Mouse (Mus musculus): ENCODE results near the gene Kras.

Kras gene

GRCm38 (mm10) chr6:145250185-145250791 is at the start of gene Kras:
Kras (minus strand) TSS chr6:145250239.
- peak; percentile 97 for DNase-seq

- no peak for DNase-seq
Observed at GRCm38 (mm10) chr6:145297626-145298025, 47.6 kb upstream of the Kras start.

GRCm38 (mm10) chr6:145296979-145297378 is 46.9 kb upstream of the Kras start:
- DNase-seq: no peak

GRCm38 (mm10) chr6:145295171-145295570 is 45.1 kb upstream of the Kras start:
- DNase-seq: no peak

DNA sequence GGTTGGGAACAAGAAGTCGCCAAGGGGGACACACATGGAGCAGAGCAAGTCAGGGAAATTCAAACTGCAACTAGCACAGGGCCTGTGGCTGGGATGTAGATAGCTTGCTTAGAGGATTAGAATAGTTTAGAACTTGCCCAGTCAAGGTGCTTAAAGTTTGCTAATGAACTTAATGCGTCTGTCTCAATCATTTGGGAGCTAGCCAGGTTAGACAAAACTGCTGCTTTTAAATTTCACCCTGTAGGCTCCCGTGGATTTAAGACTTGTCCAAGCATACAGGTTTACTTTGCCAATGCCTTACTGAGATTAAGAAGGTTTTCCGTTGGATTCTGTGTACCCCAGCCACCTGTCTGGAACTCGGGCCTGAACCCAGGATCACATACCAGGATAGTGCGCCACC is 43.1 kb upstream of the Kras start:
- no peak for DNase-seq

DNA sequence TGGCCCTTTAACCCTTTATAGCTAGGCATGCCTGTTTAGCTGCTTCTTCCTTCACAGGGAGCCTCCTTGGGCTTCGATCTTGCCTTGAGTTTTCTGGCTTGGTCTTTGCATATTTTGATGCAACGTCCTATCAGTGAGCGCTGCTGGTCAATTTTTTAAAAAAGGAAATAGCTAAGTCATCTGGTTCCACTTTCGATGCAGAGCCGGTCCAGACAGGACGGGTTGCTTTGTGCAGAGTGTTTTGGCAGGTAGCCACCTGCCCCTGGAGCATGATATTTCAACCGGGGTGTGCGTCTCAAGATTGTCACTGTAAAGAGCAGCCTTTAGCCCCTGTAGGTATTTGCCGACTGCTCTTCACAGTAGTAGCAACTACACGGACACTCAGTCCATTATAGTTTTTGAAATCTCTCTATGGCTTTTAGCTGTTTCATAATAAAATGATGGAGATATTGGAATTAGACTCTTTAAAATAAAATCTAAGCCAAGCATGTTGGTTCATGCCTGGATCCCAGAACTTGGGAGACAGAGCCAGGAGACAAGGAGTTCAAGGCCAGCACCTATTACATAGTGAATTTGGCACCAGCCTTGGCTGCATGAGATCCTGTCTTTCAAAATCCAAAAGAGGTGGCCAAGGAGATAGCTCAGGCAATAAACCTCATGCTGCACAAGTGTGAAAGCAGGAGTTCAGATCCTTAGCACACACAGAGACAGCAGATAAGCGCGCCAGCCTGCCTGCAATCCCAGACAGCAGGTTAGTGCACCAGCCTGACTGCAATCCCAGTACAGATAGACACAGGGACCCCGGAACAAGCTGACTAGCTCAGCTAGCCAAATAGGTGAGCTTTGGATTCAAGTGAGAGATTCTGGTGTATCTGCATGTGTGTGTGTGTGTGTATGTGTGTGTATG is 41.6 kb upstream of the Kras start:
- DNase-seq: no peak

DNA sequence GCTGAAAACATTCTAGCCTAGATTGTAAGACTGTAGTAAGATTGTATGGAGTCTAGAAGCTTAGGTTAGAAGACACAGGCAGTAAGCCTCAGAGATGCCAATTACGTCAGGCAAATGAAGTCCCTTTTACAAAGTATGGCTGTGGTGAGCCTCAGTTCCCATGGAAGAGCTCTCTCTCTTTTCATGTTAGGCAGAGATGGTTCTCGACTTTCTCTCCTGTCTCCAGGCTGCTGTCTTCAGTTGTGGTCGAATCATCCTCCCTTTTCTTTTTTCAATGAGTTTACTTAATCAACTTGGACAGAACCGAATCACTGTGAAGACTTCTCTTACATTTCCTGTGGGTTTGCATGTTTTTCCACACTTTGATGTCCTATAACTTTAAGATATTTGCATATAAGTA is 35.6 kb upstream of the Kras start:
- no peak for DNase-seq

GRCm38 (mm10) chr6:145284286-145284685 is 34.2 kb upstream of the Kras start:
- peak; percentile 51 for DNase-seq

DNA sequence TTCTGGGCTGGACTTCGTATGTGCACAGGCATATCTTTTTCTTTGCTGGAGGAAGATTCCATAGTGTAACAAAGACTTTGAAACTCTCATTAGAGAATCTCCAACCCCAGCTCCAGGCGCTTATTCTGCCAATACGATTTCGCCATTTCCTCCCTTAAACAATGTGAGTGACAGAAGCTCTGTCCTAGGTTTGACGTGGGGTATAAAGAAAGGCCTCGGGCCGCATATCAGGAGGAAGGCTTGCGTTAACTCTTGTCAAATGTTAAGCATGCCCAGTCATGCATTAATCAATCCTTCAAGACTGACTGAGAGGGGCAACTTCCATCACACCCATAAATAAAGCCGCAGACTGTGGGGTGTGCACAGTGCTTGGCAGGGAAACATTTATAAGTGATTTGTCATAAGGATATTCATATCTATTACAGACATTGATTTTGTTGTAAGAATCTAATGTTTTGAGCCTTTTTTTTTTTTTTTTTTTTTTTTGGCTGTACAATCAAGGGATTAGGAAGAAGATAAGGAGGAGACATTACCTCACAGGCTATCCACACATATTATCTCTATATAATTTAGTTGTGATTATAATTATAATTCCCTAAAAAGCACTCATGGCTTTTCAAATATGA is 27.2 kb upstream of the Kras start:
- DNase-seq: no peak

DNA sequence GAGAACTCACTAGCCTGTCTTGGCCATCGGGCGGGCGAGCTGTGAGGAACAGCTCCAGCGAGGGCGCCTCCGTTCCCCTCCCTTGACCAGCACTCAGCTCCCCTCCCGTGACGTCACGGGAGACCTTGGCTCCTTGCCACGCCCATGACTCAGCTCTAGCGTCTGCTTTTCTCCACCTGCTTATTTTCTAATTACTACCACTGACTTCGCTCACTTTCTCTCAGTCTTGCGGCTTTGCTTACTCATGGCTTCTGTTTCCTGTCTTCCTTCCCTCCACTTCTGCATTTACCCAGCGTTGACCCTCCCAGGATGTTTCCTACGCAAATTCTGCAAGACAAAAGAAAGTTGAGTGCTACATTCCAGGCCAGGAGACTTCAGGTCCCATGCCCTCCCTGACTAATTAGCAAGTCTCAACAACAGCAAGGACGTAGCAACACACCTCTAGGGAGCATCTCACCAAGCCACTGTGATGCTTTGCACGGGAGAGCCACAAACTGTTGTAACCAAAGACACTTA is 26.3 kb upstream of the Kras start:
- peak; percentile 64 for DNase-seq

DNA sequence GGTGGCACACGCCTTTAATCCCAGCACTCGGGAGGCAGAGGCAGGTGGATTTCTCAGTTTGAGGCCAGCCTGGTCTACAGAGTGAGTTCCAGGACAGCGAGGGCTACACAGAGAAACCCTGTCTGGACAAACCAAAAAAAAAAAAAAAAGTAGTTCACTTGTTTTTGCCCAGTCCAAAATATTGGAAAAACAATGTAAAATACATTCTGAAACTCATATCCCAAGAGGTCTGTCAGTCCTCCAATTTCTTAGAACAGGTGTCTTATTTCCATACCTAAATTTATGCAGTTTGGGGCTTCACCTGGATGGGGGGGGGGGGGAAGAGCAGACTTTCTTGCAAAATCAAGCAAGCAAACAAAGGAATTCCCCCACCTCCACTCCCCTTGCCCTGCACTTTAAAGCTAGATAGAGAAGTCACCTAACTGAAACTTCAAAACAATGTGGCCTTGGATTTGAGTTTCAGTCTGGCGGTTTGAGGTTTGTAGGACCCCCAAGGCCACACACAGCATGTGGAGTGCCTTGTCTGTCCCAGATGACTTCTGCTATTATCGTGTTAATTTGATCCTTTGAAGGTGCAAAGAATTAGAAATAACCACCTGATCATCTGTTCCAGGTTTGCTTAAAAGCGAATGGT is 25.7 kb upstream of the Kras start:
- DNase-seq: no peak

- DNase-seq: no peak
Observed at GRCm38 (mm10) chr6:145273971-145274620, 24.1 kb upstream of the Kras start.

- DNase-seq: no peak
Observed at GRCm38 (mm10) chr6:145272142-145272937, 22.3 kb upstream of the Kras start.

DNA sequence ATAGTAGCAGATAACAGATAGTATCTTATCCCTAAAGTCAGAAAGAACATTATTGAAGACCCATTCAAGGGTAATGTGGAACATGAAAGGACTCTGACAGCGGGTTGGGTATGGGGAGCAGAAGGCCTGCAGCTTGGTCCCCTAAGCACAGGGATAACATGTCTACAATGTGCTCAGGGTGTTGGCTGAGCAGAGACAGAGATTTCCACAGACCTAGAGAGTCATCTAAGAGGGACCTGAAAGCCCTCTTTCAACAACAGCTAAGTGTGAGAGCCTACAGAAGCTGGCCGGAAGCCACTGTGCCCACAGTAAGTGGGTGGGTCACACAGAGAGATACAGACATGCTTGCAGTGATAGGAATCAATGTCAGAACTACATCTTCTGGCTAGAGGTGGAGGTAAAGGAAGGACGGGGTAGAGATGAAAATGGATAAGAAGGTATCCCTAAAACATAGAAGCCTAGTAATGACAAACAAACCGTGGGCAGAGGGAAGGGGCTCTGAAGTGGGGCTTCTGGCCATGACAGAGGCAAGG is 19.3 kb upstream of the Kras start:
- DNase-seq: no peak

GRCm38 (mm10) chr6:145267692-145268091 is 17.7 kb upstream of the Kras start:
- DNase-seq: no peak

DNA sequence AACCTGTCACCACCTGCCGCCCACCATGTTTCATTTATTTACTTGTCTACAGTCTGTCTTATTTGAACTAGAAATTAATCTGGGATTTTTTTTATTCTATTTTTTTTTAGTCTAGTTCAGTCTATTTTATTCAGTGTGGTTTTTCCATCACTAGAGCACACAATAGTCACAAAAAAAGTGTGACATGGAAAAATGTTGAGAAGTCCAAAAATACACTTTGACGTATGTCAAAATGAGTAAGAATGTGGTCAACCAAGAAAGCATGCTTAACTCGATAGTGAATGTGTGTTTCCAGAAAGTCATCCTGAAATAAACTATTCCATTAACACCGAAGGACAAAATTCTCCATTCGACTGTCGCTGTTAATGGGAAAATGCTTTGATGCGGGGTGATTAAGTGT is 12.3 kb upstream of the Kras start:
- DNase-seq: no peak

DNA sequence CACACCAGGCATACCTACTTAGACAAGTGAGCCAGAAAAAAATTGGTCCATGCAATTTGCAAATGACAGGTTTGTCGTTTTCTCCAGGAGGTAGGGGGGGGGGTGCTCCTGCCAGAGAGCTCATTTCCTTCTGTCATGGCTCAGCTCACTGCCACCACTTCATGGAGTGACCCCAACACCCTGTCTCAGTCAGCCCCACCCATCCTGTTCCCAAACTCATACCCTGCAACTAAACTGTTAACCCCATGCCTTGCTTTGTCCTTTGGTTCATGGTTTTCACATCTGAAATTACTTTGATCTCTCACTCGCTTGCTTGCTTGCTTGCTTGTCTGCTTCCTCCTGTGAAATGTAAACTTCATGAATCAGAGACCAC is 6.6 kb upstream of the Kras start:
- DNase-seq: no peak

DNA sequence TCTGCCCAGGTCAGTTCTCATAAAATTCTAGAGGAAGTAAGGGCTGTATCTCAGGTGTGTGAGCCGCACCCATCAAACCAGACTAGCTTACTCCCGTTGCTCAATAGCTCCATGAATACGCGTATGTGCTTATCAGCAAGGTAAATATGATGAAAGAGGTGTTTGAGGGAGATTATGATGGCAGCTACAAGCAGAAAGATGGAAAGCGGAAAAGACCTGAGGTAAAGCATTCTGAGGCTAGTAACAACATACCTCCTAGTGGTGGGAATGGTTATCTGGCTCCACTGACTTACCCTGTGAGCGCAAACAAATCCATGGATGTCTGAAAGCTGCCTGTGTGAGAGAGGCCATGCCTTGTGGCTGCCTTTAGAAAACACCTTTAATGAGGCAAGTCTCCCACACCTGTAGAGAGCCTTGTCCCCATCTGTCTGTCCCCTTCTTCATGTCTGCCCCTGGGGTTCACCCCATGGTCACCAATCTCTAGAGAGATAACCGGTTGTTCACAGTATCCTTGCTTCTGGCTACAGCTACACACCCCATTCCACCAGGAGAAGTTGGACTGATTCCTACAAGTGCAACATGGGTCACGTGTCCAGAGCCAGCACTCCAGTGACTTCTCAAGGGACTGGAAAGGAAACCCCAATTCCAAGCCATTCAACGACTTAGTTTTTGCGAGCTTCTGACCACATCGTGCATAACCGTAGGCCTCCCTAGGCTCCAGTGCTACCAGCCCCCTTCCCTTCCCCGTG is 6.1 kb upstream of the Kras start:
- DNase-seq: no peak

DNA sequence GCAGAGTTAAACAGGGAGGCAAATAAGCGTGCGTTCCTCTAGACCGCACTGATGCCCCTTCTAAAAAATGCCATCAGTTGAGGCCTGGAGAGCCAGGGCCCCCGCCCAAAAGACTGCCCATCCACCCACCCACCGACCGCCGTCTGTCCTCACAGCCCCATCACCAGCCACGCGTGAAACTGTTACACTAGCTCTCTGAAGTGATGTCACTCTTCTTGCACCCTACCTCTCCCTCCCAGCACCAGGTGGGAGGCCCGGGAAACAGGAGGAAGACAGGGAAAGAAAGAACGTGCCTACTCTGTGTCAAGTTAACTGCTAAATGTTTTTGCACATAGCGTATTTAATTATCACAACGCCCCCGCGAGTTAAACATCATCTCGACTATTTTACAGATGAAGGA is 781 bp upstream of the Kras start:
- peak; percentile 31 for DNase-seq

DNA sequence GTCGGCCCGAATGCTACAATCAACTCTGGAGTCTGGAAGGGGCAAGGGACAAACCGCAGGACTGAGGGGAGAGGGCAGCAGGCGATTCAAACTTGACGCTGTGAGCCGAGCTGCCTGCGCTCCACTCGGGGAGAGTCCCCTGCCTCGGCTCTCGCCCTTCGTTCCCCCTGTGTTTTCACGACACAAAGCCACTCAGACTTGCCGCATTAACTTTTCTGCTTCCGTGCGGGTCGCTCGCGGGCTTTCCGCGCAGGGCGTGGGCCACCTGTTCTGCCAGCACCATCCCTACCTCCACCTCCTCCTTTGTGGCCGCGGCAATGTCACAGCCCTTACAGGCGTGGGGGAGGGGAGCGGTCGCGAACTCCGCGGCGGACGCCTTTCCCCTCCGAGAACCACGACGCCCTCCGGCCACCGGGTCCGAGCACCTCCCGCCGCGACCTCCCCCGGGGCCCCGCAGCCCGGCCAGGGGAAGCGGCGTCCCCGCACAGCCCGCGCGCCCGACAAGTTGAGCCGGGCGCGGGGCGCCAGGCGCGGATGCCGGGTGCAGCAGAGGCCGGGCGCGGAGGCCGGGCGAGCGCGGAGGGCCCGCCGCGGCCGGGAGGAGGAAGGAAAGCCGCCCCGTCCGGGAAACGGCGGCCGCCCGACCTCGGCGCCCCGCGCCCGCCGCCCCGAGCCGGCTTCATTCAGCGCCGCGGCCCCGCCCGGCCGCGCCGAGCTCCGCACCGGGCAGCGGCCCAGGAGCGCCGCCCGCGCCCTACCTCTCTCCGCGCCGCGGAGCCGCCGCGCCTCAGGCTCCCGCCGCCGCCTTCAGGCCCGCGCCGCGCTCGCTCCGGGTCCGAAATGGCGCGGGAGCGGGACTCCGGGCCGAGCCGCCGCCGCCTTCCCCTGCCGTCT is 501 bp downstream of the Kras start:
- DNase-seq: peak; percentile 81
